Mouse (Mus musculus) embryonic facial prominence, embryonic 13.5 days (tissue): ENCODE measurements at regions not wholly inside any gene's neighbourhood (a gene's known extent, or its start where the extent isn't known, plus 50 kb on each side); places are given as distances from the start of the nearest gene placed in this dataset.

ENCODE experiments used
- ATAC-seq: fragments of 200-750 bp; cut with Nextera tagmentation; 2 replicates; pipeline ENCODE4 v1.8.0; 2017; ENCODE audit warnings: low read depth; ENCODE audit not compliant: insufficient number of reproducible peaks, insufficient read depth, low FRiP score, low TSS enrichment
- H3K27ac ChIP-seq: fragments of 300-500 bp; sonication (generic); 2 replicates; pipeline ENCODE4 v1.5.1; 2015; ENCODE audit warnings: moderate library complexity, mild to moderate bottlenecking, inconsistent platforms
- H3K27me3 ChIP-seq: fragments of 300-500 bp; sonication (generic); 2 replicates; pipeline ENCODE4 v1.6.1; 2015; ENCODE audit warnings: mild to moderate bottlenecking, inconsistent platforms
- H3K36me3 ChIP-seq: fragments of 300-500 bp; sonication (generic); 2 replicates; pipeline ENCODE4 v1.6.1; 2015; ENCODE audit warnings: mild to moderate bottlenecking, inconsistent platforms
- H3K4me1 ChIP-seq: fragments of 300-500 bp; sonication (generic); 2 replicates; pipeline ENCODE4 v1.6.1; 2015; ENCODE audit warnings: inconsistent platforms
- H3K4me2 ChIP-seq: fragments of 300-500 bp; sonication (generic); 2 replicates; pipeline ENCODE4 v1.6.1; 2015; ENCODE audit warnings: moderate library complexity, mild to moderate bottlenecking, inconsistent platforms
- H3K4me3 ChIP-seq: fragments of 300-500 bp; sonication (generic); 2 replicates; pipeline ENCODE4 v1.5.1; 2015; ENCODE audit warnings: mild to moderate bottlenecking, inconsistent platforms
- H3K9ac ChIP-seq: fragments of 300-500 bp; sonication (generic); 2 replicates; pipeline ENCODE4 v1.6.1; 2015; ENCODE audit warnings: mild to moderate bottlenecking, inconsistent platforms
- H3K9me3 ChIP-seq: fragments of 300-500 bp; sonication (generic); 2 replicates; pipeline ENCODE4 v1.6.1; 2016; ENCODE audit warnings: inconsistent platforms
- WGBS: fragments of 180-500 bp; shearing (Covaris S2); methylation state at CpG from one replicate; pipeline ENCODE4 v1.1.7; 2015; ENCODE audit warnings: mixed read lengths; 5-methylcytosine and 5-hydroxymethylcytosine counted together

- 83% methylated on average over 10 of the region's 10 CpGs for WGBS
- Histone ChIP-seq H3K9me3 (no peaks in the 10 kb centered on the region), H3K27me3 (no peaks in the 10 kb centered on the region), H3K9ac (no peak overlapping the region), H3K4me1 (0 out of 2 replicates have a peak, but pooled peaks cover 4% of the 10 kb centered on the region), H3K4me2 (no peak overlapping the region), H3K27ac (no peak overlapping the region), H3K4me3 (no peak overlapping the region), H3K36me3 (no peaks in the 10 kb centered on the region)
- ATAC-seq = no peak
These were observed 201.7 kb upstream of the A230072I06Rik start for GRCm38 (mm10) chr8:12076811-12077375.

DNA sequence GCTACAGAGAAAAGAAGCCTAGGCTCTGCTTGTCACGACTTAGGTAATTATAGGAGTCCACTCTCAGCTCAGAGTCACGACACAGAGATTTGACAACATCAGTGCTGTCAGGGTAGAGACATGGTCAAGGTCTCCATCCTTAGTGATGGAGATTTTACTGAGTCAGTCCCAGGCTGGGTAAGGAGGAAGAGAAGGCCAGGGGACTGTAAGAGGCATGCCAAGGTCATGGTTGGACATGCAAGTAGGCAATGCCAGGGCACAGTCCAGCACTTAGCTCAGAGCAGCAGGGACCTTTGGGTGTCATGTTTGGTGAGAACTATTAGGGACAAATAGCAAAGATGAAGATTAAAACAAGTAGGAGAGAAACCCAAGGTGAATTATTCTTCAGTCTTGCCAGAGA, 200.7 kb upstream of the A230072I06Rik start:
- WGBS = 63% methylated on average over 2 of the region's 2 CpGs
- H3K4me3 ChIP-seq = no peak overlapping the region
- no peak for ATAC-seq

GRCm38 (mm10) chr8:12078679-12079566, 199.7 kb upstream of the A230072I06Rik start:
- Histone ChIP-seq H3K9ac (no peak overlapping the region), H3K4me2 (no peak overlapping the region), H3K27me3 (no peaks in the 10 kb centered on the region), H3K4me1 (0 out of 2 replicates have a peak, but pooled peaks cover under 1% of the 10 kb centered on the region), H3K27ac (no peak overlapping the region), H3K4me3 (no peak overlapping the region), H3K36me3 (no peaks in the 10 kb centered on the region), H3K9me3 (no peaks in the 10 kb centered on the region)
- no peak for ATAC-seq
- 73% methylated on average over 14 of the region's 14 CpGs for WGBS

More for the DNA sequence above, 200.7 kb upstream of the A230072I06Rik start:
- Histone ChIP-seq H3K27me3 (no peaks in the 10 kb centered on the region), H3K9ac (no peak overlapping the region), H3K4me2 (no peak overlapping the region), H3K36me3 (no peaks in the 10 kb centered on the region), H3K9me3 (no peaks in the 10 kb centered on the region), H3K4me1 (0 out of 2 replicates have a peak, but pooled peaks cover 4% of the 10 kb centered on the region), H3K27ac (no peak overlapping the region)

DNA sequence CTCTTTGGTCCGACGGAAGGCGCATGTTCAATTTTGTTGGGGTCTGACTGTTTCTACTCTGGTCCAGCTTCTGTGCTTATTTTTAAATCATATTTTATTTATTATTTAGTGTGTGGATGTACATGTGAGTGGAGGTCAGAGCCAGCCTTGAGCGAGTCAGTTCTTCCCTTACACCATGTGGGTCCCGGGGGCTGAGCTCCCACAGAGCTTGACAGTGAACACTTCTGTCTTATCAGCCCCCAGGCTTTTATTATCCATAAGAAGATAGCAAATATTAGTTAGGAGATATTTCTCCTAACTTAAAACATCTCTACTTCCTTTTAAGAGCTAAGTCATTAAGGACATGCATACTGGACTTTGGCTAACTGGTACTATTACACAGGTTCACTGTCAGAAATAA, 197.1 kb upstream of the A230072I06Rik start:
- WGBS = 92% methylated on average over 5 of the region's 5 CpGs
- H3K4me2 ChIP-seq = no peak overlapping the region
- H3K9me3 ChIP-seq = no peaks in the 10 kb centered on the region
- no peak overlapping the region for H3K9ac ChIP-seq
- no peak for ATAC-seq
- H3K27me3 ChIP-seq = no peaks in the 10 kb centered on the region
- no peak overlapping the region for H3K27ac ChIP-seq
- no peaks in the 10 kb centered on the region for H3K36me3 ChIP-seq
- H3K4me3 ChIP-seq = no peak overlapping the region
- no peaks in the 10 kb centered on the region for H3K4me1 ChIP-seq

GRCm38 (mm10) chr8:12087192-12087800, 191.3 kb upstream of the A230072I06Rik start:
- Histone ChIP-seq H3K36me3 (no peaks in the 10 kb centered on the region), H3K27me3 (no peaks in the 10 kb centered on the region; the same call in 1 of the 2 replicates), H3K4me2 (no peak overlapping the region), H3K4me1 (no peaks in the 10 kb centered on the region), H3K27ac (no peak overlapping the region), H3K9me3 (no peaks in the 10 kb centered on the region), H3K4me3 (no peak overlapping the region), H3K9ac (no peak overlapping the region)
- 78% methylated on average over 10 of the region's 10 CpGs for WGBS
- ATAC-seq = no peak

GRCm38 (mm10) chr8:12100145-12100544, 178.5 kb upstream of the A230072I06Rik start:
- Histone ChIP-seq H3K36me3 (no peaks in the 10 kb centered on the region), H3K4me2 (no peak overlapping the region), H3K4me1 (peaks cover 7% of the 10 kb centered on the region), H3K27me3 (peaks cover 25% of the 10 kb centered on the region; the same call in 1 of the 2 replicates), H3K4me3 (no peak overlapping the region), H3K27ac (no peak overlapping the region), H3K9ac (no peak overlapping the region), H3K9me3 (no peaks in the 10 kb centered on the region)
- 68% methylated on average over 8 of the region's 8 CpGs for WGBS
- no peak for ATAC-seq

GRCm38 (mm10) chr8:12103296-12103695, 175.3 kb upstream of the A230072I06Rik start:
- Histone ChIP-seq H3K9ac (no peak overlapping the region), H3K27ac (no peak overlapping the region), H3K9me3 (no peaks in the 10 kb centered on the region), H3K4me3 (no peak overlapping the region), H3K4me2 (no peak overlapping the region), H3K27me3 (peaks cover 26% of the 10 kb centered on the region; the same call in 1 of the 2 replicates), H3K36me3 (no peaks in the 10 kb centered on the region), H3K4me1 (peaks cover 16% of the 10 kb centered on the region)
- no peak for ATAC-seq
- 50% methylated on average over 4 of the region's 4 CpGs for WGBS

- H3K27ac ChIP-seq = peak overlapping the region; percentile 60
- H3K4me3 ChIP-seq = no peak overlapping the region
- no peaks in the 10 kb centered on the region for H3K36me3 ChIP-seq
- peaks cover 34% of the 10 kb centered on the region; the same call in 1 of the 2 replicates for H3K27me3 ChIP-seq
- no peak overlapping the region for H3K9ac ChIP-seq
- H3K4me1 ChIP-seq = peaks cover 22% of the 10 kb centered on the region
- WGBS = 15% methylated on average over 15 of the region's 15 CpGs
- no peaks in the 10 kb centered on the region for H3K9me3 ChIP-seq
- 0 out of 2 replicates have a peak, but pooled peaks have one; percentile 48 for ATAC-seq
- H3K4me2 ChIP-seq = peak overlapping the region; percentile 19
These were observed 173.3 kb upstream of the A230072I06Rik start for GRCm38 (mm10) chr8:12105106-12105901.

- no peak overlapping the region for H3K4me3 ChIP-seq
- H3K9ac ChIP-seq = no peak overlapping the region
- peaks cover 19% of the 10 kb centered on the region; the same call in 1 of the 2 replicates for H3K27me3 ChIP-seq
- no peaks in the 10 kb centered on the region for H3K9me3 ChIP-seq
- 50% methylated on average over 5 of the region's 5 CpGs for WGBS
- H3K36me3 ChIP-seq = no peaks in the 10 kb centered on the region
- H3K4me1 ChIP-seq = peaks cover 34% of the 10 kb centered on the region
- no peak for ATAC-seq
- H3K4me2 ChIP-seq = no peak overlapping the region
- H3K27ac ChIP-seq = no peak overlapping the region
These were observed 170.0 kb upstream of the A230072I06Rik start for GRCm38 (mm10) chr8:12108578-12108977.

GRCm38 (mm10) chr8:12111626-12112025, 167.0 kb upstream of the A230072I06Rik start:
- ATAC-seq = no peak
- Histone ChIP-seq H3K9me3 (no peaks in the 10 kb centered on the region), H3K4me3 (no peak overlapping the region), H3K4me1 (peaks cover 18% of the 10 kb centered on the region), H3K27ac (no peak overlapping the region), H3K4me2 (no peak overlapping the region), H3K36me3 (no peaks in the 10 kb centered on the region), H3K9ac (no peak overlapping the region), H3K27me3 (peaks cover 18% of the 10 kb centered on the region; the same call in 1 of the 2 replicates)
- 77% methylated on average over 10 of the region's 10 CpGs for WGBS

GRCm38 (mm10) chr8:12113023-12113422, 165.6 kb upstream of the A230072I06Rik start:
- ATAC-seq = no peak
- no peak overlapping the region for H3K27ac ChIP-seq
- WGBS = 8% methylated on average over 8 of the region's 8 CpGs

More at GRCm38 (mm10) chr8:12113023-12113422, 165.6 kb upstream of the A230072I06Rik start:
- H3K27me3 ChIP-seq = peaks cover 18% of the 10 kb centered on the region; the same call in 1 of the 2 replicates
- H3K9ac ChIP-seq = no peak overlapping the region
- H3K4me1 ChIP-seq = peaks cover 18% of the 10 kb centered on the region
- H3K4me2 ChIP-seq = peak overlapping the region; percentile 35; the same call in 1 of the 2 replicates
- H3K4me3 ChIP-seq = no peak overlapping the region
- H3K9me3 ChIP-seq = no peaks in the 10 kb centered on the region
- no peaks in the 10 kb centered on the region for H3K36me3 ChIP-seq
